Mouse (Mus musculus) spleen, adult 2 months (tissue): ENCODE measurements around the gene Zc3hc1.

Experiments
- CTCF ChIP-seq: fragments of 200-500 bp; IDR thresholded peaks from 2 replicates; pipeline ENCODE4 v1.5.1; 2011; ENCODE audit warnings: mild to moderate bottlenecking, inconsistent platforms; ENCODE audit not compliant: insufficient read depth, insufficient read length, insufficient replicate concordance; ENCODE audit errors: extremely low read depth
- POLR2A ChIP-seq: fragments of 200-500 bp; IDR thresholded peaks from 2 replicates; pipeline ENCODE4 v1.6.1; 2011; ENCODE audit warnings: low read depth, low read length, inconsistent platforms

DNA sequence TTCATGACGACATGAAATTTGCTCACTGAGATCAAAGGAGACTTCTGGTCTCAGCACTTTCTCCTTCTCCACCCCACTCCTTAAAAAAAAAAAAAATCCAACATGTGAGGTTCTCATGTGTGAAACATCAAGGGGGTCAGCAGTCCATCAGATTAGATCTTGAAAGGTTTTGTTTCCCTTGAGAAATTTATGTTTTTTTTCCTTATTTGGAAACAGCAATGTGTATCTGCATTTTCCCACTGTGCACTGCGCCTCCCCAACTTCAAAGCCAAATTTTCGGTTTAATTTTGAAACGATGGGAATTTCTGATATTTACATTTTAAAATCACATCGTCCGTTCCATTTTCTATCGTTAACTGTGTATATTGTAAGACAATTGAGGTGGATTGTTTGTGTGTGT, 9.9 kb upstream of the Zc3hc1 start:
- TF ChIP-seq CTCF: no peak
- no peak for TF ChIP-seq POLR2A
